Mouse (Mus musculus) olfactory bulb, adult 2 months (tissue): Measurements from ENCODE around the gene Zfp459.

Experiments used
- CTCF ChIP-seq: fragments of 200-500 bp; IDR thresholded peaks from 2 replicates; pipeline ENCODE4 v1.5.1; 2012; ENCODE audit warnings: low read depth, mild to moderate bottlenecking, low read length, moderate library complexity; ENCODE audit not compliant: insufficient read depth
- POLR2A ChIP-seq: fragments of 200-500 bp; IDR thresholded peaks from 2 replicates; pipeline ENCODE4 v1.6.1; 2012; ENCODE audit warnings: mild to moderate bottlenecking, low read depth, low read length, moderate library complexity; ENCODE audit not compliant: insufficient read depth

DNA sequence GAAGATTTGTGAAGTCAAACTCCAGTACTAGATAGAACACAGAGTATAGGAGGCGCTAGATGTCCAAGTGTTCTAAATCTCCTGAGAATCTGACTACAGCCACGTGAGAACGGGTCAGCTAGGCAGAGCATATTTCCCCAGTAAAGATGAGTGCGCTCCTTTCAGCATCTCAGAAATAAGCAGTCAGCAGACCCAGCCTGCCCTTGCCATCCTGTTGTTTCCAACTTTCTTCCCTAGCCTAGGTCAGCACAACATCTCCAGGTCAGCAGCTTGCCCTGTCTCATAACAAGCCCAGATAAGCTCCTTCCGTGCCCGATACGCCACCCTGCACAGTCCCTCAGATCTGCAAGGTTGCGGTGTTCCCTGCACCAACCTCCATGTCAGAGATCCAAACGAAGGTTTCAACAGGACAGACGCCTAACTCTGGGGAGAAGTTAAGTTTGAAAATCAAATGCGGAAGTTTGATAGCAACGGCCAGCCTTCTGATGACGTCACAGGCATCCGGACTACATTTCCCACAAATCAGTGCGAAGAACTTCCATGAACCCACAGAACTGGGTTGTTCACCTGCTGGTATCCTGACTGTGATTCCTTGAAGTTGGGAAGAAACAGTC is 61.0 kb downstream of the Zfp459 start, which contains the start of the genes Gm28044 and Zfp953:
- TF ChIP-seq POLR2A (no peak), CTCF (no peak)
